Mouse (Mus musculus) mouse trophoblast stem cell (cell line): ENCODE measurements at regions not wholly inside any gene's neighbourhood (a gene's known extent, or its start where the extent isn't known, plus 50 kb on each side); places are given as distances from the start of the nearest gene placed in this dataset.

ENCODE experiments used
- in situ Hi-C, 2 experiments: fragments of 300-500 bp; cut with MseI, MboI; formaldehyde crosslinking; loops; 2 replicates in 1 of 2; 3 replicates in 1 of 2; pipeline ENCODE4 v1.15.1; 2025

GRCm38 (mm10) chr11:40362530-40363185, 332.3 kb downstream of the Mat2b start:
- in situ Hi-C loops = no loop called here
